Mouse (Mus musculus) C2C12 (cell line): ENCODE data around the gene Spn.

ENCODE experiments used
- CTCF ChIP-seq: IDR thresholded peaks from one replicate; pipeline ENCODE4 v1.5.1; 2011; ENCODE audit not compliant: control insufficient read depth, insufficient read depth, insufficient read length
- MYOD1 ChIP-seq: IDR thresholded peaks from one replicate; pipeline ENCODE4 v1.6.1; 2011; ENCODE audit warnings: low read depth; ENCODE audit not compliant: control insufficient read depth, insufficient read length
- MYOG ChIP-seq: IDR thresholded peaks from one replicate; pipeline ENCODE4 v1.6.1; 2011; ENCODE audit not compliant: control insufficient read depth, insufficient read length; ENCODE audit errors: extremely low read depth

GRCm38 (mm10) chr7:127166501-127166900 is 28.9 kb upstream of the Spn start:
- TF ChIP-seq CTCF: no peak
- no peak for TF ChIP-seq MYOG
- TF ChIP-seq MYOD1: no peak
